Mouse (Mus musculus): ENCODE results near the gene Rptor. TPM values are rescaled to one million over a fixed set of nuclear protein-coding genes. Genes with fewer than 3 reads are reported as not detected.

Rptor gene
- polyA plus RNA-seq, 1 experiment from 2014 or later = 4.9 TPM

GRCm38 (mm10) chr11:119675546-119675945, 72.8 kb downstream of the Rptor start:
- H3K27ac ChIP-seq = no peak overlapping the region
- 0 out of 2 replicates have a peak, but pooled peaks cover 9% of the 10 kb centered on the region for H3K36me3 ChIP-seq
- DNase-seq (no peak), ATAC-seq (ENCODE audit: low read depth) (no peak)
- H3K4me3 ChIP-seq (replicated peaks) = no peak overlapping the region
- H3K4me1 ChIP-seq (replicated peaks) = peaks cover 74% of the 10 kb centered on the region
- H3K27me3 ChIP-seq = no peaks in the 10 kb centered on the region
- no peak overlapping the region for H3K9ac ChIP-seq
- H3K9me3 ChIP-seq (replicated peaks) = no peaks in the 10 kb centered on the region
- H3K4me2 ChIP-seq = no peak overlapping the region
- WGBS (ENCODE audit: insufficient replicate concordance) = 67% methylated on average over 6 of the region's 6 CpGs

- H3K27ac ChIP-seq = no peak overlapping the region
- no peak overlapping the region for H3K4me3 ChIP-seq (replicated peaks)
- H3K4me2 ChIP-seq = no peak overlapping the region
- no peaks in the 10 kb centered on the region for H3K9me3 ChIP-seq (replicated peaks)
- 0 out of 2 replicates have a peak, but pooled peaks cover 9% of the 10 kb centered on the region for H3K36me3 ChIP-seq
- H3K9ac ChIP-seq = no peak overlapping the region
- WGBS (ENCODE audit: insufficient replicate concordance) = 37% methylated on average over 7 of the region's 7 CpGs
- H3K4me1 ChIP-seq (replicated peaks) = peaks cover 66% of the 10 kb centered on the region
- H3K27me3 ChIP-seq = no peaks in the 10 kb centered on the region
- DNase-seq (no peak), ATAC-seq (ENCODE audit: low read depth) (peak; percentile 42; the same call in 1 of the 2 replicates)
Measured at GRCm38 (mm10) chr11:119676751-119677411, 74.2 kb downstream of the Rptor start.

GRCm38 (mm10) chr11:119678427-119678826, 75.7 kb downstream of the Rptor start:
- WGBS (ENCODE audit: insufficient replicate concordance) = 81% methylated on average over 5 of the region's 5 CpGs
- Histone ChIP-seq H3K4me1 (replicated peaks) (peaks cover 60% of the 10 kb centered on the region), H3K4me3 (replicated peaks) (no peak overlapping the region), H3K9ac (no peak overlapping the region), H3K9me3 (replicated peaks) (no peaks in the 10 kb centered on the region), H3K4me2 (no peak overlapping the region), H3K36me3 (0 out of 2 replicates have a peak, but pooled peaks cover 9% of the 10 kb centered on the region), H3K27ac (no peak overlapping the region), H3K27me3 (no peaks in the 10 kb centered on the region)
- DNase-seq = no peak
- ATAC-seq (ENCODE audit: low read depth) = no peak

GRCm38 (mm10) chr11:119680735-119681134, 78.0 kb downstream of the Rptor start:
- Histone ChIP-seq H3K4me1 (replicated peaks) (peaks cover 62% of the 10 kb centered on the region), H3K36me3 (no peaks in the 10 kb centered on the region), H3K27me3 (no peaks in the 10 kb centered on the region), H3K4me2 (no peak overlapping the region), H3K9ac (no peak overlapping the region), H3K9me3 (replicated peaks) (no peaks in the 10 kb centered on the region), H3K27ac (no peak overlapping the region), H3K4me3 (replicated peaks) (no peak overlapping the region)
- DNase-seq (no peak), ATAC-seq (ENCODE audit: low read depth) (no peak)
- 66% methylated on average over 2 of the region's 2 CpGs for WGBS (ENCODE audit: insufficient replicate concordance)

GRCm38 (mm10) chr11:119682285-119682684, 79.6 kb downstream of the Rptor start:
- 64% methylated on average over 2 of the region's 2 CpGs for WGBS (ENCODE audit: insufficient replicate concordance)
- Histone ChIP-seq H3K4me1 (replicated peaks) (peaks cover 51% of the 10 kb centered on the region), H3K27ac (no peak overlapping the region), H3K4me2 (no peak overlapping the region), H3K9me3 (replicated peaks) (no peaks in the 10 kb centered on the region), H3K36me3 (0 out of 2 replicates have a peak, but pooled peaks cover under 1% of the 10 kb centered on the region), H3K9ac (no peak overlapping the region), H3K27me3 (no peaks in the 10 kb centered on the region), H3K4me3 (replicated peaks) (no peak overlapping the region)
- DNase-seq (no peak), ATAC-seq (ENCODE audit: low read depth) (no peak)

GRCm38 (mm10) chr11:119683796-119684195, 81.1 kb downstream of the Rptor start:
- Histone ChIP-seq H3K9ac (no peak overlapping the region), H3K4me3 (replicated peaks) (no peak overlapping the region), H3K4me1 (replicated peaks) (peaks cover 45% of the 10 kb centered on the region), H3K36me3 (0 out of 2 replicates have a peak, but pooled peaks cover 6% of the 10 kb centered on the region), H3K27me3 (no peaks in the 10 kb centered on the region), H3K4me2 (no peak overlapping the region), H3K9me3 (replicated peaks) (no peaks in the 10 kb centered on the region), H3K27ac (no peak overlapping the region)
- WGBS (ENCODE audit: insufficient replicate concordance) = 49% methylated on average over 2 of the region's 2 CpGs
- ATAC-seq (ENCODE audit: low read depth) = no peak
- no peak for DNase-seq

- 53% methylated on average over 5 of the region's 5 CpGs for WGBS (ENCODE audit: insufficient replicate concordance)
- no peaks in the 10 kb centered on the region for H3K27me3 ChIP-seq
- ATAC-seq (ENCODE audit: low read depth) (no peak), DNase-seq (no peak)
- no peak overlapping the region for H3K4me3 ChIP-seq (replicated peaks)
- H3K9me3 ChIP-seq (replicated peaks) = no peaks in the 10 kb centered on the region
- peaks cover 45% of the 10 kb centered on the region for H3K4me1 ChIP-seq (replicated peaks)
- H3K36me3 ChIP-seq = 0 out of 2 replicates have a peak, but pooled peaks cover 6% of the 10 kb centered on the region
- no peak overlapping the region for H3K4me2 ChIP-seq
- no peak overlapping the region for H3K9ac ChIP-seq
- H3K27ac ChIP-seq = no peak overlapping the region
Measured at GRCm38 (mm10) chr11:119685477-119685876, 82.8 kb downstream of the Rptor start.

GRCm38 (mm10) chr11:119685910-119686659, 83.4 kb downstream of the Rptor start:
- DNase-seq (no peak), ATAC-seq (ENCODE audit: low read depth) (no peak)

GRCm38 (mm10) chr11:119687316-119687715, 84.6 kb downstream of the Rptor start:
- WGBS (ENCODE audit: insufficient replicate concordance) = 76% methylated on average over 3 of the region's 3 CpGs
- ATAC-seq (ENCODE audit: low read depth) (no peak), DNase-seq (no peak)
- Histone ChIP-seq H3K9ac (no peak overlapping the region), H3K27ac (no peak overlapping the region), H3K27me3 (no peaks in the 10 kb centered on the region), H3K4me3 (replicated peaks) (no peak overlapping the region), H3K36me3 (0 out of 2 replicates have a peak, but pooled peaks cover 6% of the 10 kb centered on the region), H3K4me1 (replicated peaks) (peaks cover 38% of the 10 kb centered on the region), H3K9me3 (replicated peaks) (no peaks in the 10 kb centered on the region), H3K4me2 (no peak overlapping the region)

More at GRCm38 (mm10) chr11:119685910-119686659, 83.4 kb downstream of the Rptor start:
- H3K27ac ChIP-seq = no peak overlapping the region
- no peak overlapping the region for H3K4me2 ChIP-seq
- WGBS (ENCODE audit: insufficient replicate concordance) = 70% methylated on average over 2 of the region's 2 CpGs
- H3K9me3 ChIP-seq (replicated peaks) = no peaks in the 10 kb centered on the region
- no peak overlapping the region for H3K4me3 ChIP-seq (replicated peaks)
- H3K36me3 ChIP-seq = 0 out of 2 replicates have a peak, but pooled peaks cover 6% of the 10 kb centered on the region
- peaks cover 45% of the 10 kb centered on the region for H3K4me1 ChIP-seq (replicated peaks)
- no peaks in the 10 kb centered on the region for H3K27me3 ChIP-seq
- H3K9ac ChIP-seq = no peak overlapping the region

- Histone ChIP-seq H3K9ac (no peak overlapping the region), H3K27me3 (no peaks in the 10 kb centered on the region), H3K27ac (no peak overlapping the region), H3K4me3 (replicated peaks) (no peak overlapping the region), H3K4me2 (no peak overlapping the region), H3K36me3 (0 out of 2 replicates have a peak, but pooled peaks cover 6% of the 10 kb centered on the region), H3K9me3 (replicated peaks) (no peaks in the 10 kb centered on the region), H3K4me1 (replicated peaks) (peaks cover 38% of the 10 kb centered on the region)
- no peak for DNase-seq
- no peak for ATAC-seq (ENCODE audit: low read depth)
Measured at GRCm38 (mm10) chr11:119687966-119688365, 85.3 kb downstream of the Rptor start.

- ATAC-seq (ENCODE audit: low read depth) = no peak
- 83% methylated on average over 3 of the region's 3 CpGs for WGBS (ENCODE audit: insufficient replicate concordance)
- H3K27me3 ChIP-seq = no peaks in the 10 kb centered on the region
- H3K27ac ChIP-seq = no peak overlapping the region
- no peaks in the 10 kb centered on the region for H3K9me3 ChIP-seq (replicated peaks)
- peaks cover 22% of the 10 kb centered on the region for H3K4me1 ChIP-seq (replicated peaks)
- H3K9ac ChIP-seq = no peak overlapping the region
- no peak overlapping the region for H3K4me3 ChIP-seq (replicated peaks)
- H3K36me3 ChIP-seq = 0 out of 2 replicates have a peak, but pooled peaks cover 6% of the 10 kb centered on the region
- no peak for DNase-seq
- no peak overlapping the region for H3K4me2 ChIP-seq
Measured at GRCm38 (mm10) chr11:119689936-119690335, 87.2 kb downstream of the Rptor start.

Data from liver, embryonic 13.5 days (tissue).